Mouse (Mus musculus) intestine, embryonic 16.5 days (tissue): ENCODE results near the gene Bmf. TPM values are rescaled to one million over a fixed set of nuclear protein-coding genes. Genes with fewer than 3 reads are reported as not detected.

Source experiments
- ATAC-seq: fragments of 200-750 bp; cut with Nextera tagmentation; 2 replicates; pipeline ENCODE4 v1.8.0; 2017; ENCODE audit warnings: moderate TSS enrichment, moderate library complexity
- H3K27ac ChIP-seq: fragments of 300-500 bp; sonication (generic); 2 replicates; pipeline ENCODE4 v1.5.1; 2014; ENCODE audit warnings: mild to moderate bottlenecking, low read length
- H3K27me3 ChIP-seq: fragments of 300-500 bp; sonication (generic); replicated peaks from 2 replicates; pipeline ENCODE4 v1.6.1; 2014; ENCODE audit warnings: low read length, control low read depth, mixed read lengths; ENCODE audit not compliant: control insufficient read depth, insufficient read depth
- H3K36me3 ChIP-seq: fragments of 300-500 bp; sonication (generic); 2 replicates; pipeline ENCODE4 v1.6.1; 2014; ENCODE audit warnings: low read length, control low read depth; ENCODE audit not compliant: control insufficient read depth, insufficient read depth
- H3K4me1 ChIP-seq: fragments of 300-500 bp; sonication (generic); 2 replicates; pipeline ENCODE4 v1.6.1; 2014; ENCODE audit warnings: low read length, control low read depth, mixed read lengths; ENCODE audit not compliant: control insufficient read depth, insufficient read depth
- H3K4me2 ChIP-seq: fragments of 300-500 bp; sonication (generic); 2 replicates; pipeline ENCODE4 v1.6.1; 2014; ENCODE audit warnings: low read depth, low read length, control low read depth
- H3K4me3 ChIP-seq: fragments of 300-500 bp; sonication (generic); 2 replicates; pipeline ENCODE4 v1.5.1; 2014; ENCODE audit warnings: mild to moderate bottlenecking, low read length
- H3K9ac ChIP-seq: fragments of 300-500 bp; sonication (generic); 2 replicates; pipeline ENCODE4 v1.6.1; 2014; ENCODE audit warnings: low read depth, low read length
- H3K9me3 ChIP-seq: fragments of 300-500 bp; sonication (generic); 2 replicates; pipeline ENCODE4 v1.6.1; 2016; ENCODE audit warnings: low read length, control low read depth; ENCODE audit not compliant: control insufficient read depth
- WGBS: fragments of 180-500 bp; shearing (Covaris S2); extraction: QIAGEN DNeasy Blood & Tissue Kit; methylation state at CpG from one replicate; pipeline ENCODE4 v1.1.7; 2014; 5-methylcytosine and 5-hydroxymethylcytosine counted together
- polyA plus RNA-seq: library from polyadenylated mRNA; unstranded; fragments of >200 nt; fragmentation: Nextera tagmentation; extraction: Ambion mirVana; gene quantifications from 2 replicates; pipeline ENCODE4 v1.2.1, GENCODE M21; 2015

Bmf gene
- polyA plus RNA-seq, 1 experiment from 2014 or later: 2.3 TPM

DNA sequence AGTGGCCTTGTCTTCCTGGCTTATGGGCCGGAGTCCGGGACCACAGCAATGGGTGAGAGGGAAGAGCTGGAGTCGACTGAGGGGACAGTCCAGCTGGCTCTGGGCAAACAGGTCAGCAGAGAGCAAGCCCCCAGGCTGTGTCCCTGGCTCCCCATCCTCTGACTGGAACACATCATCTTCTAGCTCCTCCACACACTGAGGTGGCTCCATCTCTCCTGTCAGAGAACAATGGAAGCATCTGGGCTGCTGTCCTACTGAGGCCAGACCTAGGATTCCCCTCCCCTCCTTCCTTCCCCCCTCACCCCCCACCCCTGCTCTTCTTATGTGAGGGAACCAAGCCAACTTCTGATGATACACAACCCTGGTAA, 2.7 kb downstream of the Bmf start:
- H3K36me3 ChIP-seq: no peaks in the 10 kb centered on the region
- peaks cover 75% of the 10 kb centered on the region for H3K4me1 ChIP-seq
- WGBS: 60% methylated on average over 3 of the region's 3 CpGs
- peak overlapping the region; percentile 10; the same call in 1 of the 2 replicates for H3K4me3 ChIP-seq
- H3K9me3 ChIP-seq: no peaks in the 10 kb centered on the region; the same call in 1 of the 2 replicates
- H3K27ac ChIP-seq: peak overlapping the region; percentile 99
- no peak for ATAC-seq
- no peaks in the 10 kb centered on the region for H3K27me3 ChIP-seq
- H3K9ac ChIP-seq: peak overlapping the region; percentile 75
- H3K4me2 ChIP-seq: peak overlapping the region; percentile 97

DNA sequence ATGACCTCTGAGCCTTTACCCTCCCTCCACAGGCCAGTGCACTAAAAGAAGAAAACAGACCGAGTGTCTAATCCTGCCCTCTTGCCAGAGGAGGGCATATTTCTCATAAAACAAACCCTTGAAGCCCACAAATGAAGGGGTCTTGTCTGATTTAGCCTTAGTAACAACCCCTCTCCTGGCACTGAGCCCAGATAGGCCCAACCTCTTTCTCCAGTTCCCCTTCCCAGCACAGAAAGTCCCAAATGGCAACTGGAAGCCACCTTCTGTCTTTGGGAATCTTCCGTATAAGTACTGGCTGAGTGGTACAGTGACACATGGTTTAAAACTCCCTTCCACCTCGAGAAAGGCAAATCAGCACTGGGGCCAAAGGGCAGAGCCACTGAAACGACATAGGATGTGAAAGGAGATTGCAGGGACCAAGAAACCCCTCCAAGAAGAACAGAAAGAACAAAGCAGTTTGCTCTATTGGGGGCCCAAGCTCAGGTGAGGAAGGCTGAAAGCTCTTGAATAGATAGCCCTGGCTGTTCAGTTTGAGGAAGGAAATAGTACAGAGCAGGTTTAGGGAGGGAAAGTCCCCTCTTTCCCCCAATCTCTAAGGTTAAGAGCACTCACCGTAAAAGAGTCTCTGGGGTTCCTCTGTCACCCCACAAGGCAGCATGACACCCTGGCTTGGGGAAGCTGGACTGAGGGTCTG, 3.2 kb downstream of the Bmf start:
- H3K9me3 ChIP-seq: no peaks in the 10 kb centered on the region; the same call in 1 of the 2 replicates
- H3K27me3 ChIP-seq: no peaks in the 10 kb centered on the region
- H3K4me1 ChIP-seq: peaks cover 81% of the 10 kb centered on the region
- 22% methylated on average over 5 of the region's 5 CpGs for WGBS
- no peak for ATAC-seq
- H3K27ac ChIP-seq: peak overlapping the region; percentile 99
- H3K4me3 ChIP-seq: peak overlapping the region; percentile 10; the same call in 1 of the 2 replicates
- no peaks in the 10 kb centered on the region for H3K36me3 ChIP-seq
- peak overlapping the region; percentile 97 for H3K4me2 ChIP-seq
- H3K9ac ChIP-seq: peak overlapping the region; percentile 75

DNA sequence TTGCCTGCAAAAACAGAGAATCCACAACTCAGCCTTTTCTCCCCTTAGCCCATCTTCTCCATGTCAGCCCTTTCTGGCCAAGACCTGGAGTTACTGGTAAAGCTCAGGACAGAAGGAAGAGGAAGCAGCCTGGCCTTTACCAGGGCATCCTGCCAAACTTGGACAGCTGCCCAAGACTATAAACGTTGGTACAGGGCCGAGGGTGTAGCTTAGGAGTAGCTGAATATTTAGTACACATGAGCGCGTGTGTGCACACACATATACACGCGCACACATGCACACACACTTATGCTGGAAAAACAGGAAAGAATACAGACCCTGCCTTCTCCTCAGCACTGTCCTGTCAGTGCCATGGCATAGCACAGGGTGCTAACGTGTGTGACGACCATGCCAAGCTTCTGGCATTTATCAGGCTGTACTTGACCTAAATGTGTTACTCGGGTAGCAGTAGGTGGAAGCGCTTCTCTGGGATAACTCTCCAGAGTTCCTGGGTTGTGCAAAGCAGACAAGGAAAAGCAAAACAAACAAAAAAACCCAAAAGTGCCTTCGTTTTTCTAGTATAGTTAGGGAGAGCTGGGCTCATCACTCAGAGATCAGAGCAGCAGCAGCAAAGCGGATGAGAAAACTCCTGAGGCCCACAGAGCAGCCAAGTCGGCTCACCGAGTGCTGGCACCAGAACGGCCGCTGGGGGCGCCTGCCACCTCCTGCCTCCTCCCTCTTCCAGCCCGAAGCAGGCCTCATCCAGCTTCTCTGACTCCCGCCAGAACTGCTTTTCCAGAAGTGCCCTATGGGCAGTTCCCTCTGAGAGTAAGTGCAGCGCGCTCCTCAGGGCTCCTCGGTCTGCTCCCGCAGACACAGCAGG, 4.0 kb downstream of the Bmf start:
- Histone ChIP-seq H3K4me2 (peak overlapping the region; percentile 97), H3K4me3 (peak overlapping the region; percentile 52), H3K27me3 (no peaks in the 10 kb centered on the region), H3K36me3 (no peaks in the 10 kb centered on the region), H3K27ac (peak overlapping the region; percentile 99), H3K4me1 (peaks cover 88% of the 10 kb centered on the region), H3K9me3 (no peaks in the 10 kb centered on the region), H3K9ac (peak overlapping the region; percentile 75)
- ATAC-seq: peak; percentile 9; the same call in 1 of the 2 replicates
- WGBS: 17% methylated on average over 23 of the region's 23 CpGs

DNA sequence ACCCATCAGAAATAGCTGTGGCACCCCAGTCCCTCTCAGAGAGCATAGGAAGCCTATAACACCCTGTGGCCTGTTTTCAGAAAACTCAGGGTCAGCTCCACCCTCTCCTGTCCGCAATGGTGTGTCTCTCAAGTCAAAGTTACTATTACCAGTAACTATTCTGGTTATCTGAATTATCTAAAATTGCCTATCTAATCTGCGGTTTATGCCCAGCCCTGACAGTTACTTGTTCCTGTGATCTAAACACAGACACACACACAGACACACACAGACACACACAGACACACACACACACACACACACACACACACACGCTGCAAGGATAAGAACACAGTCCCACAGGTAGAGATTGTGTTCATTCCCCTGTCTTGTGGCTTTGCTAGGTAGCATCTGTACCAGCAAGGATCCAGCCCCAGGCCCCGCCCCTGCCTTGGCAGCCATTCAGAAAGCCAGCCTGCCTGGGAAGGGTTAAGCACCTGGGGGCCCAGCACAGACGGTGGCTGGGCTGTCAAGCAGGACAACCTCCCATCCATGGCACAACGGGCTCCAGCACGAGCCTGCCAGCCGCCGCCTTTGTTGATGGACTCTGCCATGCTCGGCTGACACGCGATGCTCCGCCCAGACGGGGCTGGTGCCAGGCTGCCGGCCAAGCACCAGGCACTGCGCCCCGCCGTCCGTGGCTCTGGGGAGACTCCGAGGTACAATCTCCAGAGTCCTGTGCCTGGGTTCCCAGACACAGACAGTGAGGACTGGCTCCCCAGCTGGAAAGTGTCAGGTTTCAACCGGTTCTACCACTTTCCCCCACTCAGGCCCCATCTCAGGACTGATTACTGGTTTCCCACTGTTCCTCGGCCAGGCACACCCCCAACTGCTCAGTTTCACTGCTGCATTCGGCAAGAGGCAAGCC, 5.3 kb downstream of the Bmf start:
- WGBS: 5% methylated on average over 23 of the region's 23 CpGs
- H3K36me3 ChIP-seq: no peaks in the 10 kb centered on the region
- H3K9ac ChIP-seq: peak overlapping the region; percentile 75
- no peaks in the 10 kb centered on the region for H3K27me3 ChIP-seq
- peak overlapping the region; percentile 52 for H3K4me3 ChIP-seq
- H3K9me3 ChIP-seq: no peaks in the 10 kb centered on the region
- peak overlapping the region; percentile 80 for H3K4me2 ChIP-seq
- peaks cover 93% of the 10 kb centered on the region for H3K4me1 ChIP-seq
- H3K27ac ChIP-seq: peak overlapping the region; percentile 99
- peak; percentile 87 for ATAC-seq

DNA sequence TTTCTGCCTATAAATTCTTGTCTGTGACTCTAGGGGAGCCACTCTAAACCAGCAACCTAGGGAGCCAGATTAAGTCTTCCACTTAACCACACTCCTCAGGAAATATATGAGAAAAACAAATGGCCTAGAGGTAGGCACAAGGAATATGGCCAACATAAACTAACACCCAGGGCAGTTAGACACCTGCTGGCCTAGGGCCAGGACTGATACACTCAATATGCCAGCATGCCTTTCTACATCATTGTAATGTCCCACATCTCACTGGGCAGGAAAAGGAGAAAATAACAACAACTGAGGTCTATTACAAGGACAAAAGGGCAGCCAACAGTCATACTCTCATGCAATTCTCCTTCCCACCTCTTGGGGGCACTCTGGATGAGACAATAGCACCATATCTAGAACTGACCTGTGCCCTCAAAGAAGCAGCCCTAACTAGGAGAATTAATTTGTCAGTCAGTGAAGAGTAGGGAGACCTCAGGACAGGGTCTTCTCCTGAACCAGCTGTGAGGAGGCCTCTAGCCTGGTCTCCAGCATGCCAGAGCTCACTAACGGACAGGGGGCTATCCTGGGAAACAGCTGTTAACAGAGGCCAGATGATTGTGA, 6.4 kb downstream of the Bmf start:
- ATAC-seq: no peak

DNA sequence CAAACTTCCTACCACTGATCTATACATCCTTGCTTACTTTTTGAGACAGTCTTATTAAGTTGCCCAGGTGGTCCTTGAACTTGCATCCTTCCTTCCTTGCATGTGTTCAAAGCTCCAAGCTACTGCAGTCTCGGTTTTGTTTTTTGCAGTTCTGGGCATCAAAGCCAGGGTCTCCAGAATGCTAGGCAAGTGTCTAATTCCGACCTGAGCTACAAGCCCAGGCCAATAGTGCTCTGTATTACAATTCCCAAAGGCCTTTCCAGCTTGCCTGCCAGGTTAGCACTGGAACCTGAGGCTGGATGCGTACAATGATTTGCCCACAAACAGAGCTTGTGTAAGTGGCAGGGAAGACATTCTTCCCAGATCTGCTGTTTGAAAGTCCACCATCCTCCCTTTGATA, 7.8 kb downstream of the Bmf start:
- Histone ChIP-seq H3K27ac (peak overlapping the region; percentile 99), H3K9me3 (no peaks in the 10 kb centered on the region), H3K4me3 (no peak overlapping the region), H3K4me2 (no peak overlapping the region), H3K4me1 (peaks cover 78% of the 10 kb centered on the region), H3K36me3 (0 out of 2 replicates have a peak, but pooled peaks cover 3% of the 10 kb centered on the region), H3K27me3 (no peaks in the 10 kb centered on the region), H3K9ac (no peak overlapping the region)
- 77% methylated on average over 3 of the region's 3 CpGs for WGBS
- no peak for ATAC-seq

More for the DNA sequence above, 6.4 kb downstream of the Bmf start:
- Histone ChIP-seq H3K4me3 (no peak overlapping the region), H3K27me3 (no peaks in the 10 kb centered on the region), H3K36me3 (0 out of 2 replicates have a peak, but pooled peaks cover 3% of the 10 kb centered on the region), H3K9ac (peak overlapping the region; percentile 75; the same call in 1 of the 2 replicates), H3K9me3 (no peaks in the 10 kb centered on the region), H3K4me1 (peaks cover 84% of the 10 kb centered on the region), H3K4me2 (peak overlapping the region; percentile 80), H3K27ac (peak overlapping the region; percentile 99)
- 82% methylated on average over 1 of the region's 1 CpGs for WGBS

DNA sequence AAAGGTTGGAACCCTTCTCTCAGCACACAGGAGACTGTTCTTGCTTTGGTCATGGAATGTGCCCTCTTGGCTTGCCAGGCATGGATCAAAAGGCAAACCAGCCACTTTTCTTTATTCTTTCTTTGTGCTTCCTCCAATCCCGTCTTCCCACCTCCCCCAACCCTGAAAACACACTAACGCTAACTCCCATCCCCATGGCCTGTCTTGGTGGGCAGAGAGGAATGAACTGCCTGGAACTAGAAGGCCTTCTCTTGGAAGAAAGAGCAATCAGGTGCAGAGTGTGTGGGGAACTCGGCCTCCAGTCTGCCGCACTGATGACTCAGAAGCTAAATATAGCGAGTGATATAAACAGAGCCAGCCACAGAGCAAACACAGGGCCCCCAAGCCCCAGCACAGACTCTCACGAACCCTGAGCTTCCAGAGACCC, 8.8 kb downstream of the Bmf start:
- 8% methylated on average over 6 of the region's 6 CpGs for WGBS
- peak overlapping the region; percentile 66 for H3K9ac ChIP-seq
- peak; percentile 65 for ATAC-seq
- no peaks in the 10 kb centered on the region for H3K27me3 ChIP-seq
- 0 out of 2 replicates have a peak, but pooled peaks cover 3% of the 10 kb centered on the region for H3K36me3 ChIP-seq
- no peak overlapping the region for H3K4me3 ChIP-seq
- peak overlapping the region; percentile 39 for H3K4me2 ChIP-seq
- H3K27ac ChIP-seq: peak overlapping the region; percentile 99
- no peaks in the 10 kb centered on the region for H3K9me3 ChIP-seq
- peaks cover 76% of the 10 kb centered on the region for H3K4me1 ChIP-seq

DNA sequence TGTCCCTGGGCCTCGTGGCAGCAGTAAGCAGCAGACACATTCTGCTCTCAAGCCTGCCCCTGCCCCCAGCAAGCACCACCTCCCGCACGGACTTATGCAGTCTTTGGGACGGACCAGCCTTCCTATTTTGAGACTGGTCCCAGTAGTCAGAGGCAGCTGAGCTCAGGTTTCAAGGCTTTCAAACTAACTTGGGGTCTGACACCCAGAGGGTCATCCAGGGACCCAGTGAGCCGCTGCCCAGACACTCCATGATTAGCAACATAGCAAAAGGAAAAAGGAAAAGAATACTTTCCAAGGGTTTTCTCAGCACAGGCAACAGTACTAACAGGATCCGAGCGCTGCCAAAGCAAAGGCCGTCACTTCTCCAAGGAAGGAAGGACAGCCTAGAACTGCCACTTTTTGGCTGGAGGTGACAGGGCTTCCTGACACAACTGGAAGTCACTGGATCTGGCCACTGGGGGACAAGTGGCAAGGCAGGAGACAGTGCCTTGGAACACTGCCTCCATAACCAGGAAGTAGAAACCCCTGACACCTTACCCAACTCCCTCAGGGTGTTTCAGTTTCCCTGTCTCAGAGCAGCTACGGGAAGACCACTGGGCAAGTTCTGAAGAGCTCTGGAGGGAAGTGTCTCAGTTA, 9.5 kb downstream of the Bmf start:
- no peaks in the 10 kb centered on the region for H3K27me3 ChIP-seq
- H3K4me2 ChIP-seq: peak overlapping the region; percentile 39; the same call in 1 of the 2 replicates
- peak overlapping the region; percentile 99 for H3K27ac ChIP-seq
- ATAC-seq: no peak
- H3K9me3 ChIP-seq: no peaks in the 10 kb centered on the region
- peak overlapping the region; percentile 66 for H3K9ac ChIP-seq
- H3K4me1 ChIP-seq: peaks cover 69% of the 10 kb centered on the region
- WGBS: 43% methylated on average over 9 of the region's 9 CpGs
- H3K36me3 ChIP-seq: 0 out of 2 replicates have a peak, but pooled peaks cover 3% of the 10 kb centered on the region
- H3K4me3 ChIP-seq: no peak overlapping the region
